Mouse (Mus musculus) cerebellum, adult 2 months (tissue): Measurements from ENCODE around the gene Tle2.

Source experiments
- CTCF ChIP-seq: fragments of 200-500 bp; IDR thresholded peaks from 2 replicates; pipeline ENCODE4 v1.5.1; 2011; ENCODE audit warnings: low read depth, mild to moderate bottlenecking, control low read depth, low read length, moderate library complexity, borderline replicate concordance; ENCODE audit not compliant: insufficient read depth
- POLR2A ChIP-seq: fragments of 200-500 bp; IDR thresholded peaks from 2 replicates; pipeline ENCODE4 v1.6.1; 2011; ENCODE audit warnings: low read length, control low read depth, borderline replicate concordance; ENCODE audit not compliant: insufficient read depth

GRCm38 (mm10) chr10:81553807-81554755 lies 20.3 kb upstream of the Tle2 start:
- no peak for TF ChIP-seq CTCF
- TF ChIP-seq POLR2A: no peak
